Mouse (Mus musculus): ENCODE measurements at regions not wholly inside any gene's neighbourhood (a gene's known extent, or its start where the extent isn't known, plus 50 kb on each side); places are given as distances from the start of the nearest gene placed in this dataset.
A peak's percentile ranks its signal among the peaks of the same experiment; 100 is the strongest.

DNA sequence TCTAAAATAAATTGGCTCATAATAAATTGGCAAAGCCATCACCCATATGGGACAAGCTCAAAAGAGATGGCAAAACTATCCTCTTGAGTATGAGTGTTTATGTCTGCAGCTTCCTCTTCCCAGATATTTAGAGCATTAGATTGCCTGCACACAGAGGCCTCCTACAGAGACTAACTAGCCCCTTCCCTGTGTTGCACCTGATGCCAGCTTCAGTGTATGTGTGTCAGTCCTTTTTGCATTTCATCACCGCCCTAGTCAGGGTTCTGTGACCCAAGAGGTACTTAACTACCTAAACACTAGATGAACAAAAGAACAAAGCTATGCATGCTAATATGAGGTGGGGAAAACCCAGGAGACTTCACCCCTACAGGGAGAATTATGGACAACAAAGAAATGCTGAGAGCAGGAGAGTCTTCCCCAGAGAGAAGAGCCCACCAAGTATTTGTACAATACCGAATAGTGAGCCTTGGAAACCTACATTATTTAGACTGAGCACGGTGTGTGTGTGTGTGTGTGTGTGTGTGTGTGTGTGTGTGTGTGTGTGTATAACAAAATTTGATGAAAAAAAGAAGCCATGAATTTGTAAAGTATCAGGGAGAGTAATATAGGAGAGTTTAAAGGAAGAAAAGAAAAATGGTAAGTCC, 62.5 kb downstream of the Speer2 start:
- Histone ChIP-seq H3K27me3 (ENCODE audit: control insufficient read depth, insufficient read depth, low read length) (no peaks in the 10 kb centered on the region), H3K4me1 (ENCODE audit: control insufficient read depth, insufficient read depth, low read length) (no peaks in the 10 kb centered on the region), H3K4me2 (ENCODE audit: low read depth, low read length) (no peak overlapping the region), H3K9me3 (ENCODE audit: control insufficient read depth, low read length) (no peaks in the 10 kb centered on the region), H3K36me3 (ENCODE audit: control insufficient read depth, insufficient read depth, low read length) (no peaks in the 10 kb centered on the region), H3K4me3 (ENCODE audit: low read depth, low read length) (no peak overlapping the region), H3K9ac (replicated peaks; ENCODE audit: low read depth, low read length) (no peak overlapping the region), H3K27ac (ENCODE audit: low read depth, low read length) (no peak overlapping the region)
- WGBS: 52% methylated on average over 3 of the region's 3 CpGs
- ATAC-seq (ENCODE audit: low read depth): 0 out of 2 replicates have a peak, but pooled peaks have one; percentile 21

DNA sequence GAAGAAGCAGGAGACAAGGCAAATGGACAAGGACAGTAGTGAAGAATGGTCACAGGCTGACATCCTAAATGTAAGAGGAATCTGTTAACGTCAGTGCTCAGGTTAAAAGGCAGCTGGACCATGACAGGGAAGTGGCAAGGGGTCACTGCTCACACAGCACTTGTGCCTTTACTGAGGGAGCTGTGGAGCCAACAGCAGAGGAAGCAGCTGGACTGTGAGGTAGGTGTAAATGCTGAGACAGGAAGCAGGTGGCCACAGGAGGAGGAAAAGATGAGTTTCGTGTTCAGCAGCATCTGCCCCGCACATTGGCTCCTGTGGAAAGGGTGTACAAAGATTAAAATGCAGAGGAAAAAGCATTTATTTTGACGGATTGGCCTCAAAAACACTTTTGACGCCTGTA, 67.2 kb downstream of the Speer2 start:
- Histone ChIP-seq H3K27ac (ENCODE audit: low read depth, low read length) (no peak overlapping the region), H3K4me2 (ENCODE audit: low read depth, low read length) (no peak overlapping the region), H3K36me3 (ENCODE audit: control insufficient read depth, insufficient read depth, low read length) (no peaks in the 10 kb centered on the region), H3K27me3 (ENCODE audit: control insufficient read depth, insufficient read depth, low read length) (no peaks in the 10 kb centered on the region), H3K9ac (replicated peaks; ENCODE audit: low read depth, low read length) (no peak overlapping the region), H3K9me3 (ENCODE audit: control insufficient read depth, low read length) (no peaks in the 10 kb centered on the region), H3K4me1 (ENCODE audit: control insufficient read depth, insufficient read depth, low read length) (no peaks in the 10 kb centered on the region), H3K4me3 (ENCODE audit: low read depth, low read length) (no peak overlapping the region)
- ATAC-seq (ENCODE audit: low read depth): no peak
- 75% methylated on average over 5 of the region's 5 CpGs for WGBS

DNA sequence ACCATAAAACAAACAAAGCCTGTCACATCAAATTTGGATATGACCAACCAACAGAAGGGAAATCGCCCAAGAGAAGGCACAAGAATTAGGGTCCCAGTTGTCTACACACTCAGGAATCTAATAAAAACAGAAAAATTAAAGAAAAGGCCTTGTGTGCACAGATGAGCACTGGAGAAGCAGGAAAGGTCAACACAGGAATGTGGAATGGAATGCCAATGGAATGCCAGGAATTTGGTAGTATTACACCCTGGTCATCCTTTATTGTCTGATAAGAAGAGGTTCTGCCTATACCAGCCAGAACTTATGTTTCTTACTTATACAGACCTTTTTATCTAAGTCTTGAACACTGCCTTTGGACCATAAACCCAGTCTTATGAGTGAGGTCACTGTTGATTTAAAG, 72.9 kb downstream of the Speer2 start:
- Histone ChIP-seq H3K4me2 (ENCODE audit: low read depth, low read length) (no peak overlapping the region), H3K9ac (replicated peaks; ENCODE audit: low read depth, low read length) (no peak overlapping the region), H3K9me3 (ENCODE audit: control insufficient read depth, low read length) (no peaks in the 10 kb centered on the region), H3K4me1 (ENCODE audit: control insufficient read depth, insufficient read depth, low read length) (no peaks in the 10 kb centered on the region), H3K27ac (ENCODE audit: low read depth, low read length) (no peak overlapping the region), H3K36me3 (ENCODE audit: control insufficient read depth, insufficient read depth, low read length) (no peaks in the 10 kb centered on the region), H3K27me3 (ENCODE audit: control insufficient read depth, insufficient read depth, low read length) (no peaks in the 10 kb centered on the region), H3K4me3 (ENCODE audit: low read depth, low read length) (no peak overlapping the region)
- WGBS: 90% methylated on average over 1 of the region's 1 CpGs
- no peak for ATAC-seq (ENCODE audit: low read depth)

DNA sequence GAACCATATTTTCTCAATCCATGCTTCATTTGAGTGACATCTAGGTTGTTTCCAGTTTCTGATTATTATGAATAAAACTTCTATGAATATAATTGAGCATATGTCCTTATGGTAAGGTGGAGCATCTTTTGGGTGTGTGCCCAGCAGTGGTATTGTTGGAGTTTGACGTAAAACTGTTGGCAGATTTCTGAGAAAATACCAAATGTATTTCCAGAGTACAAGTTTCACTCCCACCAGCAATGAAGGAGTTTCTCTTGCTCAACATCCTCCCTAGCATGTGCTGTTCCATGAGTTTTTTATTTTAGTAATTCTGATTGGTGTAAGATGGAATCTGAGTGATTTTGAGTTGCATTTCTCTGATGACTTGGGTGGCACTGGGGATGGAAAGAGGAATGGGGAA, 92.8 kb downstream of the Speer2 start:
- WGBS: 92% methylated on average over 1 of the region's 1 CpGs
- Histone ChIP-seq H3K36me3 (ENCODE audit: control insufficient read depth, insufficient read depth, low read length) (no peaks in the 10 kb centered on the region), H3K4me3 (ENCODE audit: low read depth, low read length) (no peak overlapping the region), H3K27me3 (ENCODE audit: control insufficient read depth, insufficient read depth, low read length) (no peaks in the 10 kb centered on the region), H3K27ac (ENCODE audit: low read depth, low read length) (no peak overlapping the region), H3K9ac (replicated peaks; ENCODE audit: low read depth, low read length) (no peak overlapping the region), H3K4me2 (ENCODE audit: low read depth, low read length) (no peak overlapping the region), H3K4me1 (ENCODE audit: control insufficient read depth, insufficient read depth, low read length) (no peaks in the 10 kb centered on the region), H3K9me3 (ENCODE audit: control insufficient read depth, low read length) (no peaks in the 10 kb centered on the region)
- ATAC-seq (ENCODE audit: low read depth): no peak
